Mouse (Mus musculus): ENCODE measurements around the gene Lrrc52.

The Lrrc52 gene

DNA sequence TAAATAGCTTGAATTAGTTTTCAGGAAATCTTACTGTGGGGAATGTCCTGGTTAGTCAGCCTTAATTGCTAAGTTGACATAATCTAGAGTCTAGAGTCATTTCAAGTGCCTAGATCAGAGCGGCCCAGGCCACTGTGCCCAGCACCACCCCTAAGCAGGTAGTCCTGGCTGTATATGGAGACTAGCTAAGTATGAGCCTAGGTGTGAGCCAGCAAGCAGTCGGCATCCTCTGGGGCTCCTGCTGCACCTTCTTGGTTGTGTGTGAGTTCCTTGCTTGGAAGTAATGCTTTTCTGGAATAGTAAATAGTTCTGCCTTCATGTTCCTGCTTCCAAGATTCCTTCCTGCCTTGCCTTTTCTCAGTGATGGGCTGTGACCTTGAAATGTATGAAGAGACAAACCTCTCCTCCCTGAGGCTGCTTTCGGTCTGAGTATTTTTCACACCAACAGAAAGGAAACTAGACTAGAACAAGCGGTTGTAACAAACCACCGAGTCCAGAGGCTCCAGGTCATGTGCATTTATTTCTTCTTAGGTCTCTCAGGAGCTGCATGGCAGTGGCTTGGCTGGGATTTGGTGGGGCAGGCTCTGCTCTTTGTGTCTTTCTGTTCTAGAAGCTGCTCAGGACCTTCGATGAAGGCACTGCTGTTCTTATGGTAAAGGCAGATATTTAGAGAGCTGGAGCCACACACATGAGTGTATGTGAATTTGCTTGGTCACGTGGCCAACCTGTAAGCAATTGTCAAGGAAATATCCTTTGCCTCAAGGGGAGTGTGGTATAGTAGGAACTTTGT is 30.2 kb downstream of the Lrrc52 start:
- DNase-seq (ENCODE audit: low spot score): no peak

DNA sequence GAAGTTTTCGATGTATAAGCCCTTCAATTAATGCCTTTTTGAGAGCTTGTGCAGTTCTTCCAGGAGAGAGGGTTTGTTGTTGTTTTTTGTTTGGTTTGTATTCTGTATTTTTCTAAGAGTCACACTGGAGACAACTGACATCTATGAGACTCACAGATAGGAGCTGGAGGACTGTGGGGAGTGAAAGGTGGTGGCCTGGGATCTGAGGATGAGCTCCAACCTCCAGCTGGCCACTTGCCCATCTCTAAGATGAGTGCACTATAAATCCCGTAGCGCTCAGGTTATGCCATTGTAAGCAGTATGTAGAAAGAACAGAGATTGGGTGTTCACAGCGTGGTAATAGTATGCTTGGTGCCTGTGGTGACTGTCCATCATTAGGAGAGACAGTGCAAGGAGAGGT is 31.6 kb downstream of the Lrrc52 start:
- DNase-seq (ENCODE audit: low spot score): no peak

DNA sequence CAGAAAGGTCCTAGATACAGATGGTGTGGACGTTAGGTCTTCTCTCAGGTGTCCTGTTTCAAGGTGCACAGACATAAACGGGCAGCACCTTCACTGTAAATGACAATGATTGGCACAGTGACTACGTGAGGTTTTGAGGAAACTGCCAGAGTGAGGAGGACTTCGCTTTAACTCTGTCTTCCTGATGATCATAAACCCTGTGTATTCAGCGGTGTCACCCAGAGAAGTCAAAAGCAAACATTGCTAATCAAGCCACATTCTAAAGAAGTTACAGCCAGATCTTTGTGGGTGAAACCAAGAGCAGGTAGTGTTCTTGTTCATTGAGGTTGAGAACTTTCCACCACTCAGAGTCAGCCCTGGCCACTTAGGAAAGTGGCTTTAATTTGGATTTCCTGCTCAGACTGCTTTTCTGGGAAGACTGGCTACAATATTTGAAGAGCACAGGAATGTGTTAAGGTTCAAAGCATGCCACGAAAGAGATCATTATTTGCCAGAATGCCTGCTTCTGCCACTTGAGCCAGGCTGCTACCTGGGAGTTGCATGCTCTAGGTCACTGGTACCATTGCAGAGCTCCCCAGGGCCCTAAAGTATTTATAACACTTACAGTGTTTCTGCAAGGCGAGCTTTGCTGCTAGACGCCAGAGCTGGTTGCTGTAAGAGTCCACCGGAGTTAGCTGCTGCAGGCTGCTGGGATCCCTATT is 35.5 kb downstream of the Lrrc52 start:
- DNase-seq (ENCODE audit: low spot score): no peak

DNA sequence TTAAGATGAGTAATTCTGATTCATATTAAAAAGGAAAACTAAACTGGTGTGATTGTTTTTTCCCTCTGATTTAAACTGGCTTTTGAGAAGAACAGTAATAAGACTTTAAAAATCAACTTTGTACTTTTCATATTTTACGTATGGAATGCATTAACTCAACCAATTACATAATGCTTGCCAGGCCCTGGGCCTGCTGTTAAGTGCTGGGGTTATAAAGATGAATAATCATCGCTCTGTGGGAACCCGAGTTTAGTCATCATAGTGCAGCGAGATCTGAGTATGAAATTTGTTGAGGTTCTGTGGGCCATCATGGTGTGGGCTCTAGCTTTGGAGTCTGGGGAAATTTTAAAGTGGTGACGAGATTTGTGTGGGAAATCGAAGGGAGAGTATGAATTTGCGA is 39.9 kb downstream of the Lrrc52 start:
- DNase-seq (ENCODE audit: low spot score): no peak

DNA sequence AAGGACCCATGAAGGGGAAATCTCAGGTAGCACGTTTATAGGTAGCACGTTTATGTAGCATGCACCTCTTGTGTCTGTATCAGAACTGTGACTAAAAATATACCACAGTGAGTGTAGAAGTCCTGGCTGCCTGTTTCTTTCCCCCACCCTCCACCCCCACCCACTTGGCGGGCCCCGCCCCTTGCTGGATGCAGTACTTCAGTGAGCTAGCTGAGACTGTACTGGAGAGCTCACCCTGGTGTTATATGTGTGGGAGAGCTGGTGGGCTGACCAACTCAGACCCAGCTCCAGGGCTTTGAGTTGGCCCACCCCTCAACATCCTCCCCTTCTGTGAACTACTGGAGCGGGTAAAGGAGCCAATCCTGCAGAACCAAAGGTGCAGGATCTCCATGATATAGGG is 41.0 kb downstream of the Lrrc52 start:
- no peak for DNase-seq (ENCODE audit: low spot score)

DNA sequence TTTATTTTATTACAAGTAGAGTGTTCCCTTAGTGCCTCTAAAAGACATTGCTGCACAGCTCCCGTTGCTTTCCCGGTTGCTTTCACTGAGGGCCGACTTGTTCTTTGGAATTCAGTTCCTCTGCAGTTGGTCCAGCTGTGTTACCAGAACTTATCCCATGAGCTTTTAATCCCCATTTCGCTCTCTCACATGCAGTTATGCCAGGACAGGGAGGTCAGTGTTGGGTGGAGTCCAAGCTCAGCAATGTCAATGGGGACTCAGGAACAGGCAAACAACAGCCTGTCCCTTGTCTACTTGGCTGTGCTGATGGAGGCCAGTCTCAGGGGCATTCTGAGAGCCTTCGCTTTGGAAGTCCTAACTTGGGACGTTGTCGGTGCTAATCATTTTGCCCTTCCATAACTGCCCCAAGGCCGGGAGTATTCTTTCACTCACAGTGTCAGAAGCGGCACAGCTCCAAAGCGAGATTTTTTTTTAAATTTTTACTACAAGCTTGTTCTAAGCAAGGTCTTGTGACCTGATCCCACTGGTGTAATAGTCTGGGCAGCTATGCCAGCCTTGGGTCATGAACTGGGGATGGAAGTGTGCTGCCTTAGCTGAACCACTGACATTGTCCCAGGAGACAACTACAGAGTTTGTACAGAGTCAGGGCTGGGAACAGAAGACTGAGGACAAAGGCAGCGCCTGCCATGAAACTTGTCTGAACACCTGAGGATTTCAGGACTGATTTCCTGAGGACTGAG is 43.9 kb downstream of the Lrrc52 start:
- DNase-seq (ENCODE audit: low spot score): no peak

DNA sequence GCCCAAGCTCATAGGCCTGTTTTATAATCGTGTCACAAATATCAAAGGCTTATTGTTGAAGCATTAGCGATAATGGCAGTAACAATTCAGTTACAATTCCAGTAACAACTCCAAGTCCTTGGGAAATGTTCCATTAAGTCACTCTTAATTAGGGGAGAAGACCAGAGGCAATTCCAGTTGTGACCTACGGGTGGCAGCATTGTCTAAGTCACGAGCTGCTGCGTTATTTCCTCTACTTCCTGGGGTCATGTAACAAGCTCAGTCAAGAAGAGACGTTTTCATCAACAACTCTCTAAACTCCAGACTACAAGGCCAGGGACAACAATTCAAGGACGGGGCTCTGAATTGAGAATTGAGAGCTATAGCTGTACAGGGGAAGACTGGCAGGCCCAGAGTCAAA is 51.7 kb downstream of the Lrrc52 start:
- peak; percentile 42 for DNase-seq (ENCODE audit: low spot score)

DNA sequence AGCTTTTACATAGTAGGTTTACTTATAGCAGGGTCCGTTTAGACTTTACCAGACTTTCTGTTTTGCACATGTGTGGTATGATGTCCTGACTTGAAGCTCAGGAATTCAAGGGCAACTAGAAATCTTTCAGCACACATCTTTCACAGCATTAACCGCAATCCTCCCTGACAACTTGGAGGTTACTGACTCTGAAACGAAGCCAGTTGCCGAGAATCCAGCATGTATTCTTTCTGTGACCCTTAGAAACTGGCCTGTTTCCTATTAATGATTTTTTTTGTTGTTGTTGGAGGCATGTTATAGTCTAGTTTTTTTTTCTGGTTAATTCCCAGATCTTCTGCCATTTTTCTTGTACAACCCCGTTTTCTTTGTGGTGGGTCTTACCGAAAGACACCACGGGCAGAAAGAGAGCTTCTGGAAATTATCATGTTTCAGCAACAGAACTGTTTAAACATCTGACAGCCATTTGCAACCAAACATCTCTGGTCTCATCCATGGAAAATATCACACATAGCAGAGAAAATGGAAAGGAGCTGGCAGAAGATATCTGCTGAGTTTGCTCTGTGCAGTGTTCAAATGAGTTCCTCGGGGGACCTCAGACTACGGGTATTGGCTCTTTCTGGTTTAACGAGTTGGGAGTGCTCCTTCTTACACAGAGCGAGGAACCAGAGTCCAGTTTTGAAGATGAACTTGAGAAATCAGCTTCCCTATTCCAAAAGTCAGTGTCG is 54.4 kb downstream of the Lrrc52 start:
- DNase-seq (ENCODE audit: low spot score): no peak

DNA sequence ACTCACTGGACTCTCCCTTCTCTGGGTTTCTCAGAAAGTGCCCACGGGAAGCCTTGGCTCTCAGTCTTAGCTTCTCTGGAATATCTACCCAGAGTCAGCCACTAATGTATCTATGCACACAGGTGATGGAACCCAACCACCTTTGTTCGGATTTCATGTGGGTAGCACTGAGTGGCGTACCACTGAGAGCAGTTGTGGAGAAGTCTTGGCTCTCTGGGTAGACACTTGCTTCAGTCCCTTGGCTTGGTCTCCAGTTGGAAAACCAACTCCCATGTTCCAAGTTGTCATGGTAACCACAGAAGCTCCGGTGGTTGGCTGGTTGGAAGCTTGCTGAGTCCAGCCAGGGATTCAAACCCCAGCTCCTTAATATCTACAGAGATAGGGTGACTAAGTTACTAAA is 57.0 kb downstream of the Lrrc52 start:
- no peak for DNase-seq (ENCODE audit: low spot score)

DNA sequence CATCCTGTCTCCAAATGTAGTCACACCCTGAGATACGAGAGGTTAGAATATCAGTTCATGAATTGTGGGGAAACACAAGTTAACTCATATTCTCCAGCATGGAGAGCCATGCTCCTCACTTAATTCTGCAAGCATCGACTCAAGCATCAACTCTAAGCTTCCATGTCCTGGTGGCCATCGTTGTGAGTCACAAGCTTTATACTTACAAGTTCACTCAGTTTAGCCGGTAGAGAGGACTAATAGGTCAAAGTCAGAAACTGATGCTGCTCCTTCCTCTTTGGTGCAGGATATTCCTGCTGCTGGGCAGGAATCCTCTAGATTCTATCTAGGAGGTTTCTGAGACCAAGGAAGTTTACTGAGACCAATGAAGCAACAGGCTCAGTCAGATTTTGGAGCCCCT is 61.3 kb downstream of the Lrrc52 start:
- no peak for DNase-seq (ENCODE audit: low spot score)
